Mouse (Mus musculus): ENCODE measurements at regions not wholly inside any gene's neighbourhood (a gene's known extent, or its start where the extent isn't known, plus 50 kb on each side); places are given as distances from the start of the nearest gene placed in this dataset.
"Not testable (repeated sequence)": the region's sequence is repeated elsewhere in the genome, so short reads cannot be mapped to it uniquely, and the experiment has no call there.

GRCm38 (mm10) chrX:19341231-19342007, 139.7 kb downstream of the Tex13c3 start:
- intact Hi-C loops (cut with DNase I) = not testable (repeated sequence)

GRCm38 (mm10) chrX:19313286-19313685, 167.8 kb downstream of the Tex13c3 start:
- DNase-seq = no peak
- intact Hi-C loops (cut with DNase I) = no loop called here

More at GRCm38 (mm10) chrX:19341231-19342007, 139.7 kb downstream of the Tex13c3 start:
- not testable (repeated sequence) for DNase-seq

GRCm38 (mm10) chrX:19311809-19312559, 169.1 kb downstream of the Tex13c3 start:
- DNase-seq = no peak
- intact Hi-C loops (cut with DNase I) = no loop called here

DNA sequence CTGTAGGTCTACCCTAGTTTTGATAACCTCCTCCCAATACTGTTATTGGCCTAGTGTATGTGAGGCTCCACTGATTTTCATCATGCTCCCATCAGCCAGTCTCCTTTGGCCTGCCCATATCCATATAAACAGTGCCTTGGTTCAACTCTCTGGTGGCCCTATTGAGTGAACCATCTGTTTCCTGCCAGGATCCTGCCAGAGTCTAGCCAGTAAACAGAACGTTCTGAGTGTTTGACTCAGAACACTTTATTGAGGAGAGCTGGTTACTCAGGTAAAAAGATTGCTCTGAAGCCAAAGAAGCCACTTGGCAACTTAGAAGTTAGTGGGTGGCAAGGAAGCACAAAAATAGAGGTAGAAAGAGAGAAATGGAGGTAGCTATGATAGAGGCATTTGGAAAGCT, 169.7 kb downstream of the Tex13c3 start:
- no peak for DNase-seq
- intact Hi-C loops (cut with DNase I) = no loop called here

DNA sequence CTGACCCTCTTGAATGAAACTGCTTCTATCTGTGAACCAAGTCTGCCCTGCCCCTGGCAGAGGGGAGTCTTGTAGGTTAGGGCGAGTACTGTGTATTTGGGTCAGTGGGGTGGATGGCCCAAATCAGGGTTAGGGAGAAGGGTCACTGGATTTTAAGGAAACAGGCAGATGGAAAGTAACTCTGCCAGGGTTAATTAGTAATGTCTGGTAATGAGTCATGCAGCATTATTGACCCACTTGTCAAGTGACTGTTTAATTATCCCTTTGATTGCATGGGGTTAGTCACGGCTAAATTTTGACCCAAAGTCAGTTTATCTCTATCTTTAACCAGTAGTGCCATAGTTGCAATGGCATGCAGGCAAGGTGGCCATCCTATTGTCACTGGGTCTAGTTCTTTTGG, 192.9 kb downstream of the Tex13c3 start:
- DNase-seq = no peak
- intact Hi-C loops (cut with DNase I) = no loop called here

DNA sequence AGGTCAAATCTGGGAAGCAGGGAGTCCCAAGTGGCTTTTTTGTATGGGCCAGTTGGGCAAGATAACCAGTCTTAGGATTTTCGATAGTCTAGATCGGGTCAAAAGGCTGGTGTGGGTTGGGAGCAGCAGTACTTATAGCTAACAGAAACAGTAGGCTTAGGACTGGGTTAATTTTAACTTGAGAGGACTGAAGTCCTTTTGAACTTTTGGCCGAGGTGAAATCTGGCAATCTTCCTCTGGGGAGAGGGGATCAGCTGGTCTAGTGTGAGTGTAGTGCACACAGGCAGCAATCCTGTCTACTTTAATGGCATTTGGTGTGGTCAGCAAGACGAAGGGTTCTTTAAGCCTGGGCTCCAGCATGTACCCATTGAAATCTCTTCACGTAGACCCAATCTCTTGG, 194.7 kb downstream of the Tex13c3 start:
- DNase-seq = no peak
- intact Hi-C loops (cut with DNase I) = no loop called here

- intact Hi-C loops (cut with DNase I) = no loop called here
- DNase-seq = no peak
Measured at GRCm38 (mm10) chrX:19285773-19286172, 195.3 kb downstream of the Tex13c3 start.

DNA sequence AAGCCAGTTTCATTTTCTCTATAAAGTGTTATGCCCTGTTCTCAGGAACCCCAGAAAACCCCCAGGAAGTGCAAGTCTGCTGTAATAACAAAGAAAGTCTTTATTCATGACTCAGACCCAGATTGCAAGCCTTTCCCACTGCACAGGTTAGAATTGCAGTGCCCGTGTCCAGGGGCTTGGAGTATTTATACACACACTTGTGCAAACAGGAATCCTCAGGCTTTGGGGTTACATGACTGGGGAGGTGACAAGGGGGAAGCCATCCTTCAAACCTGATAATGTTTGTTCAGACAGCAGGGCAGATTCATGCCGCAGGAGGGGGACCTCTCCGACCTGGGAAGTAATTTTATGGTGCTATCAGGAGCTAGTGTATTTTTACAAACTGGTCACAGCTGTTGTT, 198.0 kb downstream of the Tex13c3 start:
- no peak for DNase-seq
- intact Hi-C loops (cut with DNase I) = no loop called here

GRCm38 (mm10) chrX:19264237-19264636, 216.9 kb downstream of the Tex13c3 start:
- intact Hi-C loops (cut with DNase I) = no loop called here
- no peak for DNase-seq

DNA sequence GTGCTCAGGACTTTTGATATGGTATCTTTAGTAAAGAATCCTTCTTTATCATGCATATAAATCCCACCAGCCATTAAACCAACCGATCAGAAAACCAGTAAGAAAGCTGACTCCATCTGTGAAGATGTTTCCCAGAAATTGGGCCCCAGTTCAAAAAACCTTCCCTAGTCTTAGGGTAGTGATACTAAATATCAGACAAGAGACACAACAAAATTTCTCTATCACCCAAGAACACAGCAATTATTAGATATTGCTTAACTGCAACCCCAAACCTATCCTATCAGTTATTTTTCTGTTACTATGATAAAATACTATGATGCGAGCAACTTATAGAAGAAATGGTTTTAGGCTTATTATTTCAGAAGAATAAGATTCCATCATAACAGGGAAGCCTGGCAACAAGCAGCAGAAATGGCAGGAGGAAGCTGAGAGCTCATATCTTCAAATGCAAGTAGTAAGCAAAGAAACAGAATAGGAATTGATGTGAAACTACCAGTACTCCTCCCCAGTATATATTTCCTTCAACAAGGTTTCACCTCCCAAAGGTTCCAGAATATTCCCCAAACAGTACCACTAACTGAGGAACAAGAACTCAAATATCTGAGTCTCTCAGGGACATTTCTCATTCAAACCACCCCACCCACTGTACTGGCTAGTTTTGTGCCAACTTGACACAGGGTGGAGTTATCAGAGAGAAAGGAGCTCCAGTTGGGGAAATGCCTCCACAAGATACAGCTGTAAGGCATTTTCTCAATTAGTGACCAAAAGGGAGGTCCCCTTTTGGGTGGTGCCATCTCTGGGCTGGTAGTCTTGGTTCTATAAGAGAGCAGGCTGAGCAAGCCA, 234.1 kb downstream of the Tex13c3 start:
- intact Hi-C loops (cut with DNase I) = no loop called here
- no peak for DNase-seq

GRCm38 (mm10) chrX:19237738-19238261, 243.3 kb downstream of the Tex13c3 start:
- DNase-seq = peak; percentile 7 to 11
- intact Hi-C loops (cut with DNase I) = no loop called here

DNA sequence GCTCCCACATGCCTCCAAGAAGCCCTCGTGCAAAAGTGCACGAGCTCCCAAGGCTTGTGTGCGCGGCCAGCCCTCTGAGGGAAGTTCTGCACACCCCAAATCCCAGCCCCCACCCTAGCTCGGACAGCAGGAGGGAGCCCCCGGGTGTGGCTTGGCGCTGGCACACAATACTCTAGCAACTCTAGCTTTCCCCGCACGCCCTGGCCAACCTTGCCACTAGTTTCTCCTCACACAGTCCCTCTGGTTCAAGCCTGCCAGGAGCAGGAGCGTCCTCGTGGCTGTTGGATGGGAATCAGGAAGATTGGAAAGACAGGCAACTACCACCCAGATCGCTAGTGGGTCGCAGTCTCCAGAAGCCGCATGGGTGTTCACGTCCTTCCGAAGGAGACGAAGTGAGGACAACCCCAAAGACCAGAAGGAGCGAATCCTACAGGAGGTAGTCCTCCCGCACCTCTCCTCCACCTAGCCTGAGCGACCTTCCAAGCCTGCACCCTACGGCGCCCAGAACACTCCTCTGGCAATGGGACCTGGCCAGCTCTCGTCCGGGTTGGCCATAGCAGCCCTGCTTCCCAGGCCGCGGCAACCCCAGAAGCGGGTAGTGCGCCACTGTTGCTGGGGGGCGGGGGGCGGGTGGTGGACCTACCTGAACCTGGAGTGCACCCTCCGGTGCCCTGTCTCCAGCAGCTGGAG, 243.9 kb downstream of the Tex13c3 start:
- intact Hi-C loops (cut with DNase I) = no loop called here
- DNase-seq = peak; percentile 10 to 11

GRCm38 (mm10) chrX:19235449-19235848, 245.7 kb downstream of the Tex13c3 start:
- intact Hi-C loops (cut with DNase I) = no loop called here
- DNase-seq = no peak

- DNase-seq = no peak
- intact Hi-C loops (cut with DNase I) = no loop called here
Measured at GRCm38 (mm10) chrX:19231823-19232222, 249.3 kb downstream of the Tex13c3 start.

DNA sequence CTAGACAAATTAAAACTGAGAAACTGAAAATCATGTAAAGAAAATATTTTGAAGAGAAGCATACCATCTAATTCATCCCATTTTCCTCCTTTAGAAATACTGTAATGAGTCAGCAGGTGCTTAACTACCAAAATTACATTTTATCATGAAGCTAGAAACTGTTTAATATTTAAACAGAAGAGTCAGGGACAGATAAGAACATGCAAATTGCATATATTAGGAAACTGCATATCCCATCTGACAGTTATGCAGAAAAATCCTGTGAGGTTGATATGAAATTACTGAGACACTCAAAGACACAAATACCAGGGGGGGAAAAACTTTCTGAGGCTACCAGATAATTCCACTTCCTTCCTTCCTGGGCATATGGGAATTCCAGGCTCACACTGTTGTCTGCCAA, 257.8 kb downstream of the Tex13c3 start:
- DNase-seq = no peak
- intact Hi-C loops (cut with DNase I) = no loop called here

GRCm38 (mm10) chrX:19220785-19221496, 260.2 kb downstream of the Tex13c3 start:
- DNase-seq = no peak
- intact Hi-C loops (cut with DNase I) = no loop called here

- no peak for DNase-seq
- intact Hi-C loops (cut with DNase I) = no loop called here
Measured at GRCm38 (mm10) chrX:19219727-19220126, 261.4 kb downstream of the Tex13c3 start.

GRCm38 (mm10) chrX:19219301-19219700, 261.8 kb downstream of the Tex13c3 start:
- intact Hi-C loops (cut with DNase I) = no loop called here
- no peak for DNase-seq

- intact Hi-C loops (cut with DNase I) = loop anchor here (10.0 kb wide), 2 partner anchors 322 to 758 kb away; no protein-coding TSS in a partner anchor
Measured at GRCm38 (mm10) chrX:19206420-19206819, 274.7 kb downstream of the Tex13c3 start.

GRCm38 (mm10) chrX:19202542-19202941, 278.6 kb downstream of the Tex13c3 start:
- intact Hi-C loops (cut with DNase I) = loop anchor here (10.0 kb wide), 2 partner anchors 318 to 762 kb away; no protein-coding TSS in a partner anchor
- DNase-seq = no peak

More at GRCm38 (mm10) chrX:19206420-19206819, 274.7 kb downstream of the Tex13c3 start:
- DNase-seq = no peak

All from heart, postnatal 10 days (tissue).